Mouse (Mus musculus): ENCODE data around the gene Skap1. TPM values are rescaled to one million over a fixed set of nuclear protein-coding genes. Genes with fewer than 3 reads are reported as not detected.

Skap1 gene
- polyA plus RNA-seq, 1 experiment from 2014 or later, result 1.8 TPM

Other genes starting within 250 kb of the Skap1 start
- gene Hoxb9, start 193.1 kb upstream of the Skap1 start, polyA plus RNA-seq (2014; fragmentation: Nextera tagmentation; extraction: Ambion mirVana), result 60.7 and 67.9 TPM in 2 replicates
- gene Hoxb8, start 182.7 kb upstream of the Skap1 start, polyA plus RNA-seq (2014; fragmentation: Nextera tagmentation; extraction: Ambion mirVana), result 27.9 and 28.2 TPM in 2 replicates
- gene Hoxb7, start 178.0 kb upstream of the Skap1 start, polyA plus RNA-seq (2014; fragmentation: Nextera tagmentation; extraction: Ambion mirVana), result 65.5 and 65.9 TPM in 2 replicates
- gene Hoxb6, start 172.1 kb upstream of the Skap1 start, polyA plus RNA-seq (2014; fragmentation: Nextera tagmentation; extraction: Ambion mirVana), result 81.4 and 87.2 TPM in 2 replicates
- 49.0 and 49.1 TPM in 2 replicates for gene Hoxb5, start 161.3 kb upstream of the Skap1 start, polyA plus RNA-seq (2014; fragmentation: Nextera tagmentation; extraction: Ambion mirVana)
- gene Hoxb4, start 146.3 kb upstream of the Skap1 start, polyA plus RNA-seq (2014; fragmentation: Nextera tagmentation; extraction: Ambion mirVana), result 3.1 and 3.8 TPM in 2 replicates
- 10.3 and 14.2 TPM in 2 replicates for gene Hoxb3, start 141.3 kb upstream of the Skap1 start, polyA plus RNA-seq (2014; fragmentation: Nextera tagmentation; extraction: Ambion mirVana)
- gene Hoxb2, start 114.1 kb upstream of the Skap1 start, polyA plus RNA-seq (2014; fragmentation: Nextera tagmentation; extraction: Ambion mirVana), result 88.2 and 89.0 TPM in 2 replicates
- 15.7 and 17.2 TPM in 2 replicates for gene Hoxb1, start 98.8 kb upstream of the Skap1 start, polyA plus RNA-seq (2014; fragmentation: Nextera tagmentation; extraction: Ambion mirVana)